8 mouse cellular contexts compared by ENCODE assay signal in genomic region chr2:155356971-155357591, GRCm38 (mm10). TPM values are rescaled to one million over a fixed set of nuclear protein-coding genes. Genes with fewer than 3 reads are reported as not detected.
DNase-seq lines count a peak whose midpoint lies in the region; ATAC-seq lines count a peak whose summit lies in the region.

Pigu (minus strand) TSS chr2:155357430.

- under 1% methylated on average over 38 of the region's 38 CpGs for WGBS in intestine, embryonic 14.5 days

- H3K4me2 ChIP-seq in intestine, embryonic 14.5 days (ENCODE audit: low read length): peak within 1 kb of the TSS; percentile 57

- peak within 1 kb of the TSS; percentile 59; the same call in 1 of the 2 replicates for H3K27ac ChIP-seq in intestine, embryonic 14.5 days (ENCODE audit: low read depth)

- intact Hi-C loops in left cerebral cortex, postnatal 14 days (cut with DNase I): no loop called here

- DNase-seq in adrenal gland, adult 18-20 months (ENCODE audit: low spot score in 2 of 2): peak; percentile 84 to 87
- DNase-seq in embryo, embryonic 11 days: peak; percentile 97
- DNase-seq in gastrocnemius, postnatal 25 days: peak; percentile 90
- peak; percentile 90 for DNase-seq in intestine, embryonic 14.5 days (ENCODE audit: low spot score)
- DNase-seq in left cerebral cortex, postnatal 14 days (ENCODE audit: low spot score in 2 of 2): peak; percentile 95
- peak; percentile 92 for DNase-seq in mesoderm, embryonic 11.5 days (ENCODE audit: low read depth, low spot score)
- peak; percentile 94 to 95 for DNase-seq in right cerebral cortex, postnatal 36 days (ENCODE audit: low spot score in 2 of 2)
- peak; percentile 96 for DNase-seq in yolk sac, embryonic 10.5 days (ENCODE audit: low spot score)

- peak within 1 kb of the TSS; percentile 60 for H3K9ac ChIP-seq in intestine, embryonic 14.5 days (ENCODE audit: low read length)

- H3K36me3 ChIP-seq in intestine, embryonic 14.5 days (ENCODE audit: control insufficient read depth, insufficient read depth, low read length): no peaks in the 10 kb centered on the region

- H3K27me3 ChIP-seq in intestine, embryonic 14.5 days (replicated peaks; ENCODE audit: control insufficient read depth, insufficient read depth, low read length): no peaks in the 10 kb centered on the region

- peak; percentile 97 for ATAC-seq in intestine, embryonic 14.5 days (replicated peaks; ENCODE audit: low FRiP score, low TSS enrichment, low read depth)

- 0 out of 2 replicates have a peak, but pooled peaks cover 5% of the 10 kb centered on the region for H3K4me1 ChIP-seq in intestine, embryonic 14.5 days (replicated peaks; ENCODE audit: control insufficient read depth, insufficient read depth, low read length)

- H3K4me3 ChIP-seq in intestine, embryonic 14.5 days (ENCODE audit: low read depth, low read length): peak within 1 kb of the TSS; percentile 85

- H3K9me3 ChIP-seq in intestine, embryonic 14.5 days (ENCODE audit: control insufficient read depth, low read length): no peaks in the 10 kb centered on the region

RNA-seq across cellular contexts. Expression of gene Pigu, which starts in this region (rescaled TPM):
- total RNA-seq in adrenal gland, adult 18-20 months (2021): 10 to 100 TPM; 29.9 to 33.4 TPM
- 10 to 100 TPM; 19.7 to 24.9 TPM for total RNA-seq in gastrocnemius, postnatal 25 days (2021)
- 60.2 and 64.6 TPM in 2 replicates for polyA plus RNA-seq in intestine, embryonic 14.5 days (2014; fragmentation: Nextera tagmentation; extraction: Ambion mirVana)
- 10 to 100 TPM; 25.2 to 27.0 TPM for total RNA-seq in left cerebral cortex, postnatal 14 days (2021)

Comparison
In these comparisons a context has a peak if more than half of its experiments do, and no peak if none do; other contexts are left out.
1. Peak in every context shown above with its lines: DNase-seq, ATAC-seq, H3K4me3 ChIP-seq and H3K27ac ChIP-seq.